Mouse (Mus musculus): ENCODE measurements around the gene Cacna2d1.

Gene Cacna2d1

DNA sequence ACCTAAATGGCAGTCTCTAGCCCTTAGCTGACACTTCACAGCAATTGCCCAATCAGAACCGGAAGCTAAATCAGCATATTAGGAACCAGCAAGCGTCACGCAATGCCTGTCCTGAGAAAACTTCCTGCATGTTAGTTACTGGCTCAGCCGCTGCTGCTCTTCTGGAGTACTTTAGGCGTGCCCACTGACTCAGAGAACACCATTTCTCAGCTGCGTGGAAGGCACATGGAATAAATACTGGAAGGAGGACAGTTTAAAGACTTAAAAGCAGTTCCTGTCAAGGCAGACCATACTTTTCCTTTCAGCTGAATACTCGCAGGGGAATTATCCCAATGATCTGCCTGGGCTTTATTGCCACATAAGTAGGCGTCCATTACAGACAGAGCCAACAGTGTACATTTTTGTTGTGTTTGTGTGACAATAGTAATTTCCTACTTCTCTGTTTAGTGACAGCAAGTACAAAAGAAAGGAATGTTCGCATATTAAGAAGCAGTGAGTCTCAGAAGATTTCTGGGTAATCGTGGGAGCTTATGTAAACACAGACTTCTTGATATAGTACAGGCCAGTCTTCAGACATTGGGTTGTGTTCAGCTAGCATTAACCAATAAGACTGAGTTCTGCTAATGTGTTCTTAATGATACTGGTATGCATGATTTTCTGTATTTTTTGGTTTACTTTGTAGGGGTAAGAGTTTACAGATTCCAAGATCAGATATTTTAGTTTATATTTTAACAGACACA lies 113.1 kb downstream of the Cacna2d1 start:
- peak; percentile 87 for DNase-seq (ENCODE audit: low read depth, low spot score)

DNA sequence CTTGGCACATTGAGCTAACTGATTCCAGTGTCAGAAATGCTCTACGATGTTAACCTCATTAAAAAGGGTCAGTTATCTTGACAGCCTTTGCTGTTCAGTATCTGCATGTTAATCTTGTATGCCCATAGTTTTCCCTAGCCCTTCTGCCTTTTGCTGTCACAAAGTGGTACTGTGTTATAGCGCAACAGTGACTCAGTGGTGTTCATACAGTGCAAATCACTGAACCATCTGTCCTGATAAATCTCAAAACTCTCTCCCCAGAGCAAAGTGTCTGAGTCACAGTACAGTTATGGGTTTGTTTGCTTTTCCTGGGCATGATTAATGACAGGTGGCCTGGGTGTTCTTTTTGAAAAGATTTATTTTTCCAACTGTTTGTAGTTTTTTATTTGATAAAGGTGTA lies 122.3 kb downstream of the Cacna2d1 start:
- DNase-seq (ENCODE audit: low read depth, low spot score): peak; percentile 83

DNA sequence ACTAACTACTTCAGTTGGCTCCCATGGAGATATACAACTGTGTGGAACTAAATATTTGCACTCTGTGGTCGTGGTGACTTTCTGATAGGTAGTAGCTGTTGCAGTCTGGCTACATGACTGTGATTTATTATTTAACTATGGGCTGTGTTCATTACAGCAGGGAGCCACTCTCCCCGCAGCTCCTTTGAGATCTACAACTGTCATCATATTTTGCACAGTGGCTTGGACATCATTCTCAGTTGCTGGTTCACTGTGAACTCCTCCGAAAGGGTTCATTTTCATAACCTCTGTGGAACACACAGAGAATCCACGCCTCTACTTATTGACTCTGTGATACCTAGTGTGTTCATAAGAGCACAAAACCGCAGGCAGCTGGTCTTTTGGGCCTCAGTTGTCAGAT lies 128.3 kb downstream of the Cacna2d1 start:
- DNase-seq (ENCODE audit: low read depth, low spot score): no peak

DNA sequence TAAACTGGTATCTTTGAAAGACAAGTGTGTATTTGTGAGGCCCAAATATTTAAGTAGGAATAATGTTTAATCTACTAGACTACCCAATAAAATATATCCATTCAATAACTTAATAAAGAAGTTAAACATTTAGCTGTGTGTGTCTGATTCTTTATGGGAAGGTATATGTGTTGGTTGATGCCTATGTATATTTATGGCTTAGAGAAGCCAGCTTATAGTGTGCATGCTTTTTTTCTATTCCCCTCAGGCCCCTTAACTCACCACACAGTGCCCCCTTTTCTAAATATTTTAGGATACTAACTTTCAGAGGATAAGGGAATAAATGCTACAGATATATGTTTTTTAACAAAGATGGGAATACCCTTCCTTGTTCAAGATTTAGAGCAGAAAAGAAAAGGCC lies 128.8 kb downstream of the Cacna2d1 start:
- no peak for DNase-seq (ENCODE audit: low read depth, low spot score)

DNA sequence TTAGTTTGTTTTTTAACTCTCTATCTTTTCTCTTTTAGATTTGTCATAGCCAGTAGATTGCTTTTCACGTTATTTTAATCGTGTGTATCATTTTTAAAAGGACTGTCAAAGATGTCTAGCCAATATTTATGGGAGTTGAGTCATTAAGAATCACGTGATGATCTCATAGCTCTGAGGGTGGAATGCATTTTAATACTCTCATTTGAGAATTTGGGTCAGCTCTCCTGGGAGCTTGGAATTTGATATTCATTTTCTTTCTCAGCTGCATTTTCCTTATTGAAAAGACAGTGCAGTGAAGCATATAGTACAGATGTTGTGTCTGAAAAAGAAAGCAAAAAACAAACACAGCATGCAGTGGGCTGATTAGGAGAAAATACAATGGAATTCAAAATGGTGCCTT lies 129.5 kb downstream of the Cacna2d1 start:
- no peak for DNase-seq (ENCODE audit: low read depth, low spot score)

DNA sequence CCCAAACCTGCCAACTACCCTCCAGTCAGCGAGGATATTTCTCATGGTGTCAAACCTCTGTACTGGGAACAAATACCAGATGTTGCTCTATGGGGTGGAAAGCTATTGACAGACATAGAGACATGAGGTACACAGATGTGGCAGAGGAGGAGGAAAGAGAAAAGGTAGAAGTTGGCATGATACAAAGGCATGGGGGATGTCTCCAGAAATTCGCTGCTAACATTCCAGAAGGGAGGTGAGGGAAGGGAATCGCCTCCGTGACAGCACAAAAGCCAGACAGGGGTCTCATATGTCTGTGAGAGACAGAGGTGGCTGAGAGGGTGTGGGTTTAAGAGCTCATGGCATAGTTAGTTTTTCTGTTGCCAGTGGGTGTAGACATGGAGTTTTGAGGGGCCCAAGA lies 131.3 kb downstream of the Cacna2d1 start:
- no peak for DNase-seq (ENCODE audit: low read depth, low spot score)

DNA sequence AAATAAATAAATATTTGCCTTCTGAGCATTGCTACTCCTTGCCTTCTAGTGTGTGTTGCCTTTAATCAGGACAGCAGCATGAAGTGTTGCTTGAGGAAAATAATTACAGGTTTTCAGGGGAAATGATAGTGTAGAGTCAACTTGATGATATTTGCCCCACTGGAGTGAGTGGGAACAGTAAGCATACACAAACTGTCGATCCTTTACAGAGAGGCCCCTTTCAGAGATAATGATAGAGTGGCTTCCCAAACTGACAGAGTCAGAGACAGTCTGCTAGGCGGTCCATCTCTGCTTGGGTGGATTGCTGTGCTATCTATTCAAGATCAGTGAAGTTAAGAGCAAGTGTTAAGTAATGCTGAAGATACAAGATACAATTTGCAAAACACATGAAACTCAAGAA lies 147.8 kb downstream of the Cacna2d1 start:
- DNase-seq (ENCODE audit: low read depth, low spot score): peak; percentile 56

DNA sequence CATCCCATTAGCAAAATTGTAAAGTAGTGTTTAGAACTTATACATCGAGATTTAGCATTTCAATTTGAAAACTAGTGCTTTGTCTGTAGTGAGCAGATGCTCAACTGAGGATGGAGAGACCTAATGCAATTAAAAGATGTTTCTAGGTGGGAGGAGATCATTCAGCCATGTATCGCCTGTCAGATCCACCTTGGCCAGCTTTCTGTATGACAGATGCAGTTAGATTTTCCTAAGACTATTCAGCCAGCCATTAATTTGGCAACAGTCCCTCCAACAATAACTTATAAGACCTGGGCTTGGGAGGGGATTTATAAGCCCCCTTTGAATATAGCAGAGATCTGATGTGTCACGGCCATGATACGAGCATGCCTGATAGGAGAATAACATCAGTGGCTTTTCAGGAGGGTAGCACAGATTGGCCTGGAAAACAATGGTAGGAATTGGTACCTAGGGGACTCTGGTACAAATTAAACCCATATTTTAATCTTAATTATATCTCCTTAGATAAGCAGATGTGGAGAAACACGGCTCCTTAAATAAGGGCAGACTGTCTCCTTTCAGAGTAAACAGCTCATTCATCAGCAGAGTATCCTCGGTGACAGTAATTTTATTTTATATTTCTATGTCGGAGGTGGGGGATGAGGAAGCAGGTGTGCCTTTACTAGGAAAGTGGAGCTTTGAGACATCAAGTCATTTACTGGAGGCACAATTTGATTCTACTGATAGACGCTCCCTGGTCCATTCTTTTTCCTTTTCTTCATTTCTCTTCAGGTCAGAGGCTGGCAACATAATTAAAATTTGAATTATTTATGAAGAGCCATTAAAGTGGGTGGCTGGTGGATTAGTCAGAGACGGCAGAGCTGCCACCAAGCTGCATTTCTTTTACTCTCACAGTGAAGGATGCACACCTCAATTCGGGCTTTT lies 152.8 kb downstream of the Cacna2d1 start:
- peak; percentile 45 for DNase-seq (ENCODE audit: low read depth, low spot score)

DNA sequence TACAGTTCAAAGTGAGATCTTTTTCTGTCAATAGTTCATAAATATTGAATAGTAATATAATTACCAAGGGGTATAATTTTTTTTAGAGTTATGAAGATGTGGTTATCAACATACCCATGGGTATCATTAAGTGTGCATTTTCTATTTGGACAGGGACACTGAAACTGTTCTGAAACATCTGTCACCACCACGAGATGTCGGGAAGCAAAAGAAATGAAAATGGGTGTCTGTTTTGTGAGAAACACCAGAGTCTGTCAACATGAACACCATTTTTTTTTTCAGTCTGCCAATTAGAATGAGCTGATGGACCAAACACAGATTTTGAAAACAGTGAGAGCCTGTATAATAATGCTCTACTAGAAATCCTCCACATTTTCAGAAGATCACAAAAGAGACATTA lies 153.5 kb downstream of the Cacna2d1 start:
- DNase-seq (ENCODE audit: low read depth, low spot score): no peak

DNA sequence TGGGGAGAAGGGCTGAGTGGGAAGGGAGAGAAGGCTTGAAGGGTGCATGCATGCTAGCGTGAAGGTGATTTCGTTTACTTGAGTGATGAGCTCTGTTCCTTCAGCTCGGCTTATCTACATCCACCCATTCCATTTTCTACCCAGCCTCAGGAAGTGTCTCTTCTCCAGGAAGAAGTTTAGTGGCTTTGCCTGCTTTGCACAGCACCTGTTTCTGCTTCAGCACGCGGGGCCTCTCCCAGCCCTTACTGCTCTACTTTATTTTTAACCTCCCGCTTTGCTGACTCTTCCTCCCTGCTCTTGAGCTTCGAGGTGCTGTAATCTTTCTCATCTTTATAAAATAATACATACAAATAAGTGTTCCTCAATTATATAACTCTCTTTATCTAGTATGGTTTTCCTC lies 158.0 kb downstream of the Cacna2d1 start:
- peak; percentile 31 for DNase-seq (ENCODE audit: low read depth, low spot score)

DNA sequence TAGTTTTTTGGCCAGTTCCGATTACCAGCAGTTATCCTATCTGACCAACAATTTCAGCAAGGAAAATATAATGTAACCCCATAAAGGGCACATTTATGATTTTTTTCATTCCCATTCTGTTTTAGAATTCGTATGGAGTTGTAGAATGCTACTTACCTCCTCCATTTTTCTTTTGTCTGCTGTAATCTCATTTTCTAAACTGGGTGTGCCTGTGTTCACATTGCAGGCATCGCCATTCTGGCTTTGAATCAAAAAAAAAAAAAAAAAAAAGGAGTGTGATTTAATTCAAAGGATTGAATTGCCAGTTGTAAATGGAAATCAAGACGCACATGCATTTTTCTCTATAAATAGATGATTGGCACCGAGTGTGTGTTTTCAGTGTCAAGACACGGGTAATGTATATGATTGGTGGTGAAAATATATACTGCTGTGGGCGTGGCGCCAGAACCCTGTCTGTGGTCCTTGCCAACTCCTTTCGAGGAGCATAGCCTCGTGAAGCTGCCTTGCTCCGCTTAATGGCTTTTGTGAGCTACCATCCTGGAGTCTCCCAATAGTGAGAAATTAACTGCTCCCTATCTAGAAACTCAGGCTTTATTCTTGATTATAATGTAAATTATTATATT lies 158.7 kb downstream of the Cacna2d1 start:
- DNase-seq (ENCODE audit: low read depth, low spot score): peak; percentile 36

DNA sequence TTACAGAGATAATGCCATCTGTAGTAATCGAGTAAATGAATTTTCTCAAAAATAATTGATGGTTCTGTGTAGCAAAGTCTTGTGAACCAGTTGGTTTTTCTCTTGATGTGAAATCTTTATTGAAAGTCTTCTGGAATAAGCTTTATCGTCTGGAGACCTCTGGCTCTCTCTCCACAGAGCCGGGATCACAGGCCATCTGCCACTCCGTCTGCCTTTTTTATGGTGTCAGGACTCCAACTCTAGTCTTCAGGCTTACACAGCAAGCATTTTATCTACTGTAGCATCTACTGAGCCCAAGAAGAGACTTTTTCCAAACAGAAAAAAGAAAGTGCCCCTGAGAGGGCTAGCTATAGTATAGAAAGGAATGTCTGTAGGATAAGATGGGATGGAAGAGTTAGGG lies 160.9 kb downstream of the Cacna2d1 start:
- DNase-seq (ENCODE audit: low read depth, low spot score): peak; percentile 93

DNA sequence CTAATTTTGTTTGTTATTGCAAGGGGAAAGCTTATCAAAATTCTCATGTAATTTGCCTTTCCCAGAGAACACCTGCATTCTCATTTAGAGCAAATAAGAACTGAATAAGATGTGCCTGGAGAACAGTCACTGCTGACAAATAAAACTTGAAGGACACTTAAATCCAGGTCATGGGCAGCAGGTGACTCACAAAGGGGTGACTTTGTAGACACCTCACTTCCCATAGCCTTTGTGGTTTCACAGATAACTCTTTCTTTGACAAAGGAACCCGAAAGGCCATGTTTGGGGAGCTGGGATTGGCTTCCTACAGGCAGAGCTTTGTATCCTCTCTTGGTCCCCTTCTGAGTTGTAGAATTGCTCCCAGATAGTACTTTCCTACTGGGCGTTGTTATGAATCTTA lies 164.3 kb downstream of the Cacna2d1 start:
- DNase-seq (ENCODE audit: low read depth, low spot score): no peak

DNA sequence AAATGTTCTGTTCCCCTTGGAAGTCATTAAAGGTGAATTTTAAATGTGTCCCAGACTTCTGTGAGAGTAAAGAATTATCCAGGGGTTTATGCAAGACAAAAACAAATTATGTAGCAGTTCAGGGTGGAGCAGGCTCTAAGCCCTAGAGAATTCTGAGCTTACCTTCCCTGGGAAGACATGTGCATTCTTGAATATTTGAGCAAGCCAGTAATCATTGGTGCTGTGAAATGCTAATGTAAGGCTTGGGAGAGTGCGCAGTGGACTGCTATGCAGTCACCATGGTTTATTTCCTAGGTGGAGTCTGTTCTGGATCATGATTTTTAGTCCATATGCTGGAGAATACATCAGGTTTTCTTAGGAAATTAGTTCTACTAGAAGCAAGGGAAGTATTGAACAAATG lies 167.3 kb downstream of the Cacna2d1 start:
- no peak for DNase-seq (ENCODE audit: low read depth, low spot score)

DNA sequence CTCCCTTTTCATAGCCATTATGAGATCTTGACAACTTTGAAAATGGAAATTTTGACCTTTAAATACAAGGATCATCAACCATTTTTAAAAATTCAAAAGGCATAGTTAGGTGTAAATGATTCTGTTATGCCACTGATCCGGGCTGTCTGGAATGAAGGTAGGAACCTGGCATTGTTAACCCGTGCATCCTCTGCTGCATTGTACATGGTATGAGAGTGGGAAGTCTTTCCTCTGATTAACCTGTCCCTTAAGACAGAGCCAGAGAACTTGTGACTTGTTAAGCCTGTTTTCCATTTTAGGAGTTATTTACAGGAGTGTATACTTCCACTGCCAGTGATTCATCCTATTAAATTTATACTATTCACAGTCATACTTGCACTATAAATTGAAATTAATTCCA lies 171.2 kb downstream of the Cacna2d1 start:
- no peak for DNase-seq (ENCODE audit: low read depth, low spot score)

DNA sequence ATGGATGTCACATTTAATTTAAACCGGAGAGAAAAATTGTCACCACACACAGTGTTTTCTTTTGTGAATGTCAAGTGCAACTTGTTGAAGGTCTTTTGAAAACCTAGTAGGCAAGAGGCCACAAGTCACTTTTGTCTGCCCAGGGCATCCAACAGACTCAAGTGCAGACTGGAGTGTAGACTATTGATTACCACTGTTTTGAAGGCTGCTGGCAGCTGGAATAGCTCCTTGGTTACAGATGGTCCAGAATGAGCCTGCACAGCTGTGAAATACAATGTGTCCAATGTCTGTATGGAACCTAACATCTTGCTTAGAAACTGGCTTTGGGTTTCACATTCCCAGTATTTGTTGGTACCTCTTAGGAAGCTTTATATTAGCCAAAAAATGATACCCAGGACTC lies 176.2 kb downstream of the Cacna2d1 start:
- DNase-seq (ENCODE audit: low read depth, low spot score): no peak

DNA sequence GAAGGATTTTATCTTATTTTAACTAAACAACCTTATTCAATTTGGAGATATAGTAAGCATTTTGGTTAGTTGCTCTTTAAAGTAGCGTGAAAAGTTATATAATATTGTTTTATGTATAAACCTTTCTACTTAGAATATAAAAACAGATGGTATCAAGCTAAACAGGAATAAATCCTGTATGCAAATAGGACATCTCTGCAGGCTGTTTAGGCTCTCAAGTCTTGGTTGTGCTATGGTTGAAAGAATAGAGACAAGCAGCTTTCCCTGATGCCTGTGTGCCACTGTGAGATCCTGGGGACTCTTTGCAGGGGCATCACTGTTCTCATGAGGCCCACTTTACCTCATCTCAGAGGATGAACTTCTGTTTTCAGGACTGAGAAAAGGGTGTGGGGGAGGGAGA lies 179.4 kb downstream of the Cacna2d1 start:
- DNase-seq (ENCODE audit: low read depth, low spot score): peak; percentile 36

DNA sequence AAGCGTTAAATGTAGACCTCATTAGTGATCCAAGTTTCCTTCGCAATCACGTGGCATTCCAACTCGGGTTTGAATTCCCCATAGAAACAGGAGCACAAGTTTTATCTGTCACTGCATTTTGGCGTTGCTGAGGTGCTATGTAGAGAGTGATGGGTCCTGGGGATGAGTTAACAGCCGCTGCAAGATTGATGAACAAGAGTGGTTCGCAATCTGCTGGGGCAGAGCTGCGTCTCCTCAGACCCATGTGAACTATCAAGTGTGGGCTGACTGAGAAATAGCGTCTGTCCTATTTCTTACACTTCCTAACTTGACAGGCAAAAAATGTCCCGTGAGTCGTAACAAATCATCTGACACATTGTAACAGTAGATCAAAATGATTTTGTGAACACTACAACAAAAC lies 186.8 kb downstream of the Cacna2d1 start:
- no peak for DNase-seq (ENCODE audit: low read depth, low spot score)

DNA sequence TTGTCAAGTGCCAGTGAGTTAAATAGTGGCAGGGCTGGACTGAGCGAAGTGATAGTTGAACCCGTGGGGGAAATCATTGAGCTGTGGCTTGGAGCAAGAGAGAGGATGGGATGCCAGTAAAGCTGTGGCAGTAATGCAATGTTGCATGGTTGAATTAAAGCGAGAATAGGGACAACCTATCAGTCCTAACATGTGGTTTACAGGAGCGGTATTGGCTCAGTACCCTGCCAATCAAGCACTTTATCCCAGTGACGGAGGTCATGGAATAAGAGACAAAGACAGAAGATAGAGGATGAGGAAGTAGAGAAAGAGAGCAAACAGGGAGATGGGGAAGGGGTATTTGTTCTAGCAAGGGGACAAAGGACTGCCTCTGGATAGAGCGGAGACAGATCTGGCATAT lies 187.6 kb downstream of the Cacna2d1 start:
- DNase-seq (ENCODE audit: low read depth, low spot score): no peak

DNA sequence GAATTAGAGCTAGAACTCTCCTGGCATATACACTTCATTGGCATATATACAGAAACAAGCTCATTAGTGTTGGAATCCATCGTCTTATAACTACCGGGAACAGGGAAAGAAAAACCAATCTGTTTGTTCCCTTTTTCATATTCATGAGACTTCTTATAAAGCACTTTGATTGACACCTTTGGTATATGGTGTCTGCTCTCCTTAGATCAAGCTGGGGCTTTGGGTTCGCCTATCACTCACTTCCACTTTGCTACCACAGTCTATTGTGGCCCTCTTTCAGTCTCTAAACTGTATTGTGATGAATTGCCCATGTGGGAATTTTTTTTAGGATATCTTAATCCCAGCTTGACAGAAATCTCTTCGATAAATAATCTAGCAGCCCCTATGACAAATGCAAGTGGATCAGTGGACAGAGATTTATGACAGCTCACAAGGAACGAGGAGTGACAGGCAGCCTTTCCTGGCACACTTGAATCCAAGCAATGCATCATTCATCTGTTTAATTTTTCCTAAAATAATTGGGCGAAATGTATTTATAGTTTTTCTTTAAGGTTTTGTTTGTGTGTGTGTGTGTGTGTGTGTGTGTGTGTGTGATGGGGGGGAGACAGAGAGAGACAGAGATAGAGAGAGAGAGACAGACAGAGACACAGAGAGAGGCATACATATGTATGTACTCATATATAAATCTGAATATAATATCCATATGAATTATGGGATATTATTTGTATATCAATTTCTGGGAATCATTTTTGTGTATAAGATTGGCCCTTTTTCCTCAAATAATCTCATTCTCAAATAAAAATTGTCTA lies 200.0 kb downstream of the Cacna2d1 start:
- no peak for DNase-seq (ENCODE audit: low read depth, low spot score)

DNA sequence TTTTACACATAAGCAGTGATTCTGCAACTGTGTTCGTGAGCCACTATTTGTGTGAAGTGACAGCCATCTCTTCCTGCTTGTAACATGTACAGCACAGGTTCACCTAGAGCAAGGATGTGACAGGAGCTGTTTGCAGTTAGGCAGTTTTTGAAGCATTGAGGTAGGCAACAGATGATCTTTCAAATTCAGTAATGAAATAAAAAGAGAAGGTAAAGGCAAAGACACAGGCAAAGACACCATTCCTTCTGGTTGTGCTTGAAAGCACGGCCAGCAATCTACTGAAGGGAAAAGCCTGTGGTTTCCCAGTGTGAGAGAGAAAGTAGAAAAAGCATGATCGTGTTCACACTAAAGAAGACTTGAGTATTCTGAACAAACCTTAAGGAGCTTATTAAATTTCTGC lies 201.5 kb downstream of the Cacna2d1 start:
- peak; percentile 18 for DNase-seq (ENCODE audit: low read depth, low spot score)

DNA sequence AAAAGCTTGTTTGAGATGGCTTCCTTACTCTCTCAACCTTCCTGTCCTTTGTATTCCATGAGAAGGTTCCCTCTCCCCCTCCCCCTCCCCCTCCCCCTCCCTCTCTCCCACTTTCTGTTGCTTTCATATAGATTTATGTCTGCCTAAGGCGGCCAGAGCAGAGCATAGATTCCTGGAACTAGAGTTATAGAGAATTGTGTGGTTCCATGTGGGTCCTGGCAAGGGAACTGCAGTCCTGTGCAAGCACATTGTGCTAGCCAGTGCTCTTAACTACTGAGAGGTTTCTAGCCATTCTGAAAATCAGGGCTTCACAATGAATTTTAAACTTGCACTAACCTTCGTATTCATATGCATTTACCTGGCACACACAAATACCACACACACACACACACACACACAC lies 202.3 kb downstream of the Cacna2d1 start:
- DNase-seq (ENCODE audit: low read depth, low spot score): no peak

All from brain, adult 2 months (tissue).